Mouse (Mus musculus) kidney, adult 8-10 months (tissue): Measurements from ENCODE around the gene Abcf2.

ENCODE experiments used
- DNase-seq, 2 experiments: peaks; one replicate each; pipeline ENCODE4 v3.0.0; 2022

Abcf2 gene

GRCm38 (mm10) chr5:24577183-24577929 is at the start of gene Abcf2:
Gene Abcf2, minus strand, starts transcription at chr5:24577467.
- peak; percentile 100 for DNase-seq

DNA sequence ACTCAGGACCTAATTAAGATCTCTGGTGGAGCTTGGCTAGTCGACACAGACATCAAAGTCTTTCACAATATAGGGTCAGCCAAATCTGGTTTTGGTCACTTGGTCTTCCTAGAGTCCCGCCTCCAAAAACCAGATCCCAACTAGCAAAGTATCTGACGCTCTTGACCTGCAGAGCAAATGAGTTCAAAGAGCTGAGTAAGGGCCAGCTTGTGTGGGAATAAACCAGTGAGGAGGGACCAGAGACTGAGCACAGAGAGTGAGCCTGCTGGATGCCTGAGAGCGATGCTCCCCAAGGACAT is 47.5 kb upstream of the Abcf2 start:
- no peak for DNase-seq

GRCm38 (mm10) chr5:24623986-24624821 is 46.9 kb upstream of the Abcf2 start, which contains the start of gene Smarcd3:
Gene Smarcd3, minus strand, starts transcription at chr5:24624411.
- no peak for DNase-seq

DNA sequence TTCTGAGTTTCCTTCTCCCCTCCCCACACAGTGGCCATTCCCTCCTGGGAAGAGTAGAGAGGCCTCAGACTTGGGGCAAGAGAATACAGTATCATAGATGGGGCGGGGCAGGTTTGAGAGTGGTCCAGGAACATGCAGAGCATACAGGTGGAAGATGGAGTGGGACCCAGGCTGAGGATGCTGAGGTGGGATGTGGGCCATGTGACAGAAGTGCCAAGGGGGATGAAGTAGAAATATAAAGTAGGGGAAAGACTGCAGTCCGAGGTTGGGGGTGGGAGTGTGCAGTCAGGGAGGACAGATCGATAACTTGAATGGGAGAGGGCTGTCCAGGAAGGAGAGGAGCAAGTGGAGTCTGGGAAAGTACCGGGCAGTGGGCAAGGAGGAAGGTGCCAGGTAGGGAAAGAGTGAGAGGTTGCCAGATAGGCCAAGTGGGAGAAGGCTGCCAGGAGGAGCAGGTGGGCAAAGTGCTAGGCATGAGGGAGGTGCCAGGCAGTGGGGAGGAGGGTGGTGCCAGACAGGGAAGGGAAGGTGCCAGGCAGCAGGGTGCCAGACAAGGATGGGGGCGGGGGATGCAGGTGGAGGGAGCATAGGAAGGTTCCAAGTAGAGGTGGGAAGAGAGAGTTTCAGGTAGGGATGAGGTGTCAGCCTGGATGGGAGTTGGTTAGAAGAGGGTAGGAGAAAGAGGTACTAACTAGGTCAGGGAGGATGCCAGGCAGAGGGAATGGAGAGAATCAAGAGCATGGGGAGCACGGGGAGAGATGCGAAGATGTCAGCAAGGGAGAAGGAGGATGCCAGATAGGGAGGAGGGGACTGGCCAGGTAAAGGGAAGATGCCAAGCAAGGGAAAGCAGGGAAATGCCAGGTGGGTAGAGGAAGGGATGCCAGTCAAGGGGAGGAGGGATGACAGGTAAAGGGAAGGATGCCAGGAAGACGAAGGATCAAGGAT is 46.0 kb upstream of the Abcf2 start:
- DNase-seq: no peak

- DNase-seq: no peak
Measured at GRCm38 (mm10) chr5:24622386-24623040, 45.2 kb upstream of the Abcf2 start.

DNA sequence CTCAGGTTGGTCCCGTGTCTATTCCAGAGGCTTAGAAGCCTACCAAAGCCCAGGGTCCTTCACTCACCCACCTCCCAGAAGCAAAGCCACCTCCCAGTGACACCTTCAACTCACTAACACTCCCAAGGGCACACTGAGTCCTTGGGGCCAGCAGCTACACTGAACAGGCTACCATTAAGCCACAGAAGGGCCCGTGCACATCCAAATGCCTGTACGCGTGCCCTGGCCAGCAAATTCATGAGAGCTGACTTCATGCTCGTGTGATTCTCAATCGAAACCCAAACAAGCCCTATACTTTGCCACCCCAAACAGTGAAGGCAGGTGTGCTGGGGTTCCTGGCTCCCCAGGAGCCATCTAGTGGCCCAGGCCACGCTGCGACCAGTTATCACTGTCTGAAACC is 43.4 kb upstream of the Abcf2 start:
- DNase-seq: no peak

- peak; percentile 21 to 72 for DNase-seq
Measured at GRCm38 (mm10) chr5:24620116-24620515, 42.8 kb upstream of the Abcf2 start.

GRCm38 (mm10) chr5:24618921-24619320 is 41.7 kb upstream of the Abcf2 start:
- DNase-seq: no peak

GRCm38 (mm10) chr5:24615097-24615496 is 37.8 kb upstream of the Abcf2 start:
- no peak for DNase-seq

GRCm38 (mm10) chr5:24612302-24612649 is 35.0 kb upstream of the Abcf2 start:
- DNase-seq: no peak

DNA sequence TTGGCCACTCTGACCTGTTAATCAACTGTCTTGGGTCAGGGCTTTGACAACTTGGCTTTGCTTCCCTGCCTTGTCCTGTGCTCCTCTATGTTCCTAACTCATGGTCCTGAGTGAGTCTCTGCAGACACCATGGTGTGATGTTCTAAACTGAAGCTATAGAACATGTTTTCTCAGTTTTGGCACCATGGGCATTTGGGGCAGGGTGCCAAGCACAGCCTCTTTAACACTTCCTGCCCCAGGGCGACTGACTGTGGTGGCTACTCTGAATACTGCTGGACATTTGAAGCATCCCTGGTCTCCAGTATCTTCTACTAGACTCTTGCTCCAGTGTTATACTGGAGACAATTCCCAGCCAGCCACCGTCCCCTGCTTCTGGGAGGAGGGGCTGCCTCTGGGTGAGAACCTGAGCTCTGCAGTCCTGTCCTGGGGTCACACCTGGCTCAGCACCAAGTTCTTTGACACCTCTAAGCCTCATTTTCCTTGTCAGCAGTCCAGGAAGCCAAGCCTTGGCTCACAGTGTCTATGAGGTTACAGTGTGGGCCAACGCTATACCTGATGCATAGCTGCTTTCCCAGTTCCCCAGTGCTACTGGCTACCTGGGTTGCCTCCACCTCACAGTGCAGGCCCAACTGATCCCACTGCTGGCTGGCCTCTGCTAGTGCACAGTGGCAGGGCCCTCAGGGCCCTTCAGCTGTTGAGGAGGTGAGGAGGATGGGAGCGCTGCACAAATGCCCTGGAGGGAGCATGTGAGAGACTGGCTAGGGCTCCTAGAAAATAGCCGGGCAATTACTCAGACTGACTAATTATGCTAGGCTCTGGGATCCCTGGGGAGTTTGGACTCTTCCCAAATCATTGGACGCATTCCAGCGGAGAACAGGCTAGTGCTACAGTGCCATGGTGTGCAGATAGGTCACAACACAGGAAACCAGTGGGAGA is 34.4 kb upstream of the Abcf2 start:
- DNase-seq: peak; percentile 72 to 79

GRCm38 (mm10) chr5:24609388-24609787 is 32.1 kb upstream of the Abcf2 start:
- no peak for DNase-seq

DNA sequence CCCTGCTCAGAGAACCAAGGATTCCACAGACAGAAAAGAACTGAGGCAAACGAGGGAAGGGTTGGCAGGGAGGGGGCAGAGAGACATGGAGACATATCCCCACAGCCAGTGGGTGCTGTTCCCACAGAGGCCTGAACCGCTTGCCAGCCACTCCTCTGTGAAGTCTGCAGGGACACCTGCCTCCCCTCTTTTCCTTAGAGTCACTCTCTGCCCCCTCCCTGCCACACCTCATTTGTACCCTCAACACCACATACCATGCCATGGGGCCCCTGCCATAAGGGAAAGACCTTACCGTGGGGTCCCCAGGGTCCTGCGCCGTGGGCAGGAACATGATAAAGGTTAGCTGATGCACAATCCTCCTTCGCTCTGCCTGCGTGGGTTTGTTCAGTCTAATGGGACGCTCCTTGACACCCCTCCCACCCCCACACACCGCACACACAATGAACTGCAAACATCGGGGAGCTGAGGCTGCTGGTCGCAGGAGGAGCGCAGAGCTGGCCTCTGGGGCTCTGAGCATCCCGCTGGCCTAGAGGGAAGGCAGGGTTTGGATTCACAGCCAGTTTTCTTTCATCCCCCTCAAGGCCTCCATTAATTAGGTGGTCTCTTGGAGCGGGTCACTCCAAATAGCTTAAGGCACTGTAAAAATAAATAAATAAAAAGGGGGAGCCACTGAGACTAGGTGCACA is 28.9 kb upstream of the Abcf2 start:
- no peak for DNase-seq

DNA sequence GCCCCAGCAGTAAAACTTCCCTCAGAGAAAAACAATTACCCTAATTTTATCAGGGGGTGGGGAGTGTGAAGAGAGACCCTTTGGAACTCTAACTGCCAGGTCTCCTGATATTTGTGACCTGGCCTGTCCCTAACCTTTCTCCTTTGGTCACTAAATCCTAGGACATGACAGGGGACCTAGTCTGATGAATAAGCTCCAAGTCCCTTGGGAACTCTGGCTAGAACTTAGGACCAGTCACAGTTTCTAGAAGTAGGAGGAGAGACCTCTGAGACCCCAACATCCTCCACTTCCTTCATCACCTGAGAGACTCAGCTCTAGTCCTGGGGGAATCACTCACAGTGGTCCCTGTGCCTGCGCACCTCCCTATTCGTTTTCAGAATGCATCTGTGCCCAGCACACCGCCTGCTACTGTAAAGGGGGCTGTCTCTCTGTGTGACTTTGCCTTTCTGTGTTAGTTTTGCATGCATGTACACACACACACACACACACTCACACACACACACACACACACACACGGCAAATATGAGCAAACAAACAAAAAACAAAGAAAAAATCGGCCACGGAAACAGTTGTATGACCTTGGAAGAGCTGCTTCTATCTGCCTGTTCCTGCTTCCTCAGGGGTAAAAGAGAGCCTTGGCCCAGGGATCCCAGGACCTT is 28.2 kb upstream of the Abcf2 start:
- DNase-seq: no peak

GRCm38 (mm10) chr5:24604656-24605100 is 27.4 kb upstream of the Abcf2 start:
- peak; percentile 84 to 92 for DNase-seq

- DNase-seq: no peak
Measured at GRCm38 (mm10) chr5:24604080-24604655, 26.9 kb upstream of the Abcf2 start.

- DNase-seq: no peak
Measured at GRCm38 (mm10) chr5:24603431-24604010, 26.3 kb upstream of the Abcf2 start.

- DNase-seq: peak; percentile 94 to 95
Measured at GRCm38 (mm10) chr5:24602751-24603343, 25.6 kb upstream of the Abcf2 start.
